Mouse (Mus musculus) liver, embryonic 18 days (tissue): ENCODE data around the gene Parp9. TPM values are rescaled to one million over a fixed set of nuclear protein-coding genes. Genes with fewer than 3 reads are reported as not detected.

Experiments
- polyA plus RNA-seq: library from polyadenylated mRNA; depleted of rRNA; stranded (reverse); fragments of >200 nt; gene quantifications from 2 replicates; pipeline ENCODE4 v1.2.3, GENCODE M21; 2012; rRNA removed

Parp9 gene
- 15.2 and 20.5 TPM in 2 replicates for polyA plus RNA-seq

GRCm38 (mm10) chr16:35938211-35939151 is at the start of gene Parp9, which contains the start of gene Dtx3l:
TSS of gene Parp9 (plus strand) at chr16:35938470.
TSS of gene Dtx3l (minus strand) at chr16:35939151.

GRCm38 (mm10) chr16:35978450-35978849 is 40.2 kb downstream of the Parp9 start, which contains the start of gene Kpna1:
TSS of gene Kpna1 (plus strand) at chr16:35978750.

Other genes with a start within 250 kb of the Parp9 start
- 4.7 and 5.3 TPM in 2 replicates for gene Dirc2, start 169.1 kb upstream of the Parp9 start, polyA plus RNA-seq
- gene Hspbap1, start 168.1 kb upstream of the Parp9 start, polyA plus RNA-seq, result 8.9 and 9.2 TPM in 2 replicates
- gene Parp14, start 66.9 kb upstream of the Parp9 start, polyA plus RNA-seq, result 6.2 and 6.8 TPM in 2 replicates
- 9.2 and 11.2 TPM in 2 replicates for gene Dtx3l, start 681 bp downstream of the Parp9 start, polyA plus RNA-seq
- 7.6 and 8.0 TPM in 2 replicates for gene Kpna1, start 40.3 kb downstream of the Parp9 start, polyA plus RNA-seq
- gene Wdr5b, start 102.7 kb downstream of the Parp9 start, polyA plus RNA-seq, result 2.0 and 2.1 TPM in 2 replicates
- gene Fam162a, start 133.1 kb downstream of the Parp9 start, polyA plus RNA-seq, result 94.7 and 102 TPM in 2 replicates
- 54.7 and 63.5 TPM in 2 replicates for gene Ccdc58, start 133.2 kb downstream of the Parp9 start, polyA plus RNA-seq
- gene Csta1, start 192.8 kb downstream of the Parp9 start, polyA plus RNA-seq, result not detected in 2 replicates
- 413 and 598 TPM in 2 replicates for gene Stfa2l1, start 218.3 kb downstream of the Parp9 start, polyA plus RNA-seq
- gene Gm5483, start 245.7 kb downstream of the Parp9 start, polyA plus RNA-seq, result 775 and 1,146 TPM in 2 replicates